Mouse (Mus musculus): Measurements from ENCODE around the gene Lexm. TPM values are rescaled to one million over a fixed set of nuclear protein-coding genes. Genes with fewer than 3 reads are reported as not detected.

The Lexm gene
- polyA plus RNA-seq, 1 experiment from 2014 or later = 0.48 TPM

DNA sequence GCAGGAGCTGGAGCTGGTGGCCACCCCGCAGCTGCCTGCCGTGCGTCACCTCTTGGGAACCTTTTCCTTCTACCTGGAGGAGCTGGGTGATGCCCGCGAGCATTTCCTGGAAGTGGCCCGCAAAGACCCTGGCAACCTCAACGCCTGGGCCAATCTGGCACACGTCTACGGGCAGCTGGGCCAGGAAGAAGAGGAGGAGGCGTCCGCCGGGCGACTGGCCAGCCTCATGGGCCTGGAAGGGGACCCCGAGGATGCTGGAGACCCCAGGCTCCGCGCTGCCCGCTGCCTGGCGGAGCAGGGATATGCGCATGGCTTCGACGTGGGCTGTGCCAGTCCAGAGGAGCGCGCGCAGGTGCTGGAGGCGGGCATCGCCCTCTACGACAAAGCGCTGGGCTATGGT lies 5.7 kb upstream of the Lexm start:
- H3K27me3 ChIP-seq (ENCODE audit: control insufficient read depth, insufficient read depth, low read length) = peaks cover 26% of the 10 kb centered on the region

GRCm38 (mm10) chr4:106622030-106622493 lies 5.0 kb upstream of the Lexm start, which contains the start of gene Ttc22:
Gene Ttc22 (plus strand): TSS chr4:106622432.
- 23% methylated on average over 16 of the region's 16 CpGs for WGBS
- ATAC-seq (replicated peaks; ENCODE audit: insufficient number of reproducible peaks, low FRiP score, low TSS enrichment, low read depth) = no peak
- no peak within 1 kb of the TSS for H3K4me2 ChIP-seq (ENCODE audit: low read depth, low read length)
- peaks cover 26% of the 10 kb centered on the region for H3K27me3 ChIP-seq (ENCODE audit: control insufficient read depth, insufficient read depth, low read length)
- H3K27ac ChIP-seq (replicated peaks; ENCODE audit: low read depth, low read length) = no peak within 1 kb of the TSS
- no peak within 1 kb of the TSS for H3K4me3 ChIP-seq (ENCODE audit: low read depth, low read length)
- H3K4me1 ChIP-seq (ENCODE audit: control insufficient read depth, insufficient read depth, low read length) = no peaks in the 10 kb centered on the region; the same call in 1 of the 2 replicates
- DNase-seq (ENCODE audit: low spot score) = no peak
- no peak within 1 kb of the TSS for H3K9ac ChIP-seq (replicated peaks; ENCODE audit: low read length)
- H3K9me3 ChIP-seq (replicated peaks; ENCODE audit: control insufficient read depth, low read length) = no peaks in the 10 kb centered on the region
- H3K36me3 ChIP-seq (replicated peaks; ENCODE audit: control insufficient read depth, insufficient read depth, low read depth, low read length) = no peaks in the 10 kb centered on the region

More for the DNA sequence above, 5.7 kb upstream of the Lexm start:
- WGBS = 29% methylated on average over 26 of the region's 28 CpGs
- Histone ChIP-seq H3K36me3 (replicated peaks; ENCODE audit: control insufficient read depth, insufficient read depth, low read depth, low read length) (no peaks in the 10 kb centered on the region), H3K4me1 (ENCODE audit: control insufficient read depth, insufficient read depth, low read length) (no peaks in the 10 kb centered on the region), H3K4me3 (ENCODE audit: low read depth, low read length) (no peak overlapping the region), H3K9me3 (replicated peaks; ENCODE audit: control insufficient read depth, low read length) (no peaks in the 10 kb centered on the region), H3K9ac (replicated peaks; ENCODE audit: low read length) (no peak overlapping the region), H3K4me2 (ENCODE audit: low read depth, low read length) (no peak overlapping the region), H3K27ac (replicated peaks; ENCODE audit: low read depth, low read length) (no peak overlapping the region)
- ATAC-seq (replicated peaks; ENCODE audit: insufficient number of reproducible peaks, low FRiP score, low TSS enrichment, low read depth) (no peak), DNase-seq (ENCODE audit: low spot score) (no peak)

- H3K4me3 ChIP-seq (ENCODE audit: low read depth, low read length) = no peak overlapping the region
- no peaks in the 10 kb centered on the region for H3K9me3 ChIP-seq (replicated peaks; ENCODE audit: control insufficient read depth, low read length)
- H3K4me1 ChIP-seq (ENCODE audit: control insufficient read depth, insufficient read depth, low read length) = no peaks in the 10 kb centered on the region; the same call in 1 of the 2 replicates
- no peak for DNase-seq (ENCODE audit: low spot score)
- H3K36me3 ChIP-seq (replicated peaks; ENCODE audit: control insufficient read depth, insufficient read depth, low read depth, low read length) = no peaks in the 10 kb centered on the region
- ATAC-seq (replicated peaks; ENCODE audit: insufficient number of reproducible peaks, low FRiP score, low TSS enrichment, low read depth) = no peak
- H3K27me3 ChIP-seq (ENCODE audit: control insufficient read depth, insufficient read depth, low read length) = peaks cover 26% of the 10 kb centered on the region
- no peak overlapping the region for H3K4me2 ChIP-seq (ENCODE audit: low read depth, low read length)
- WGBS = 68% methylated on average over 3 of the region's 3 CpGs
- H3K27ac ChIP-seq (replicated peaks; ENCODE audit: low read depth, low read length) = no peak overlapping the region
- H3K9ac ChIP-seq (replicated peaks; ENCODE audit: low read length) = no peak overlapping the region
These were observed 4.4 kb upstream of the Lexm start for GRCm38 (mm10) chr4:106621428-106621827.

DNA sequence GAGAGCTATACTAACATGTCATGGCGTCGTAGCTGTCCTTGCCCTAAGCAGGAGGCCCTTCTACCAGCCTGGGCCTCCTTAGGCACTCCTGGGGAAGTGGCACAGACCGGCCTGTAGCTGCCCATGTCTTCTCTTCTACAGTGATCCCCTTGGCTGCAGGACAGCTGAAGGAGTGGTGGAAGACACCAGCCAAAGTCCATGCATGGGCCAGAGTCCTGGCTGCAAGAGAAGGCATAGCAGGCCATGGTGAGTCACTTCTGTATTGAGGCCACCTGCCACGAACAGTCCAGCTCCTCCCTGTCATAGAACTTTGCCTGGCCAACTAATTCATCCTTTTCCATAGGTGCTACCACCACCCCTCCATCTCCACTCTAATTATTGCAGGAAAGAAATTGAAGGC lies 1.9 kb upstream of the Lexm start:
- Histone ChIP-seq H3K9ac (replicated peaks; ENCODE audit: low read length) (no peak overlapping the region), H3K36me3 (replicated peaks; ENCODE audit: control insufficient read depth, insufficient read depth, low read depth, low read length) (no peaks in the 10 kb centered on the region), H3K4me3 (ENCODE audit: low read depth, low read length) (no peak overlapping the region), H3K4me1 (ENCODE audit: control insufficient read depth, insufficient read depth, low read length) (no peaks in the 10 kb centered on the region; the same call in 1 of the 2 replicates), H3K4me2 (ENCODE audit: low read depth, low read length) (no peak overlapping the region), H3K27me3 (ENCODE audit: control insufficient read depth, insufficient read depth, low read length) (peaks cover 18% of the 10 kb centered on the region), H3K27ac (replicated peaks; ENCODE audit: low read depth, low read length) (no peak overlapping the region), H3K9me3 (replicated peaks; ENCODE audit: control insufficient read depth, low read length) (no peaks in the 10 kb centered on the region)
- ATAC-seq (replicated peaks; ENCODE audit: insufficient number of reproducible peaks, low FRiP score, low TSS enrichment, low read depth) = no peak
- WGBS = 85% methylated on average over 4 of the region's 4 CpGs
- DNase-seq (ENCODE audit: low spot score) = no peak

DNA sequence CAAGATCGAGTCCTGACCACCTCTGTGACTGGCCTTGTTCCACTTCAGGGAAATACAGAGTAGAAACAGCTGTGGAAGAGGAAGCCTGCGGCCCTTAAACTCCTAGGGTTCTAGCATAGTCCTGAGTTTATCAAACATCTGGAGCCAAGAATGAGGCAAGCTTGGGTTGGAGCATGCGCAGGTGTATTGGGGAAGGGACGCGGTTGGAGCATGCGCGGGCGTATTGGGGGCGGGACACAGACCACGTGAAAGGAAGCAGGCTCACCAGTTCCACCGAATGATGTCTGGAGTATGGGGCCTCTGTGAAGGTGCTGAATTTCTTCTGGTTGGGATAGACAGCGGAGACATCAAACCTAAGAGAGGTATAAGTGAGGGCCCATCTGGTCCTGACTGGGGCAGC lies 1.4 kb downstream of the Lexm start:
- H3K36me3 ChIP-seq (replicated peaks; ENCODE audit: control insufficient read depth, insufficient read depth, low read depth, low read length) = no peaks in the 10 kb centered on the region
- DNase-seq (ENCODE audit: low spot score) (no peak), ATAC-seq (replicated peaks; ENCODE audit: insufficient number of reproducible peaks, low FRiP score, low TSS enrichment, low read depth) (no peak)
- no peaks in the 10 kb centered on the region; the same call in 1 of the 2 replicates for H3K4me1 ChIP-seq (ENCODE audit: control insufficient read depth, insufficient read depth, low read length)
- H3K4me2 ChIP-seq (ENCODE audit: low read depth, low read length) = no peak overlapping the region
- WGBS = 74% methylated on average over 12 of the region's 12 CpGs
- no peak overlapping the region for H3K27ac ChIP-seq (replicated peaks; ENCODE audit: low read depth, low read length)
- H3K27me3 ChIP-seq (ENCODE audit: control insufficient read depth, insufficient read depth, low read length) = no peaks in the 10 kb centered on the region
- no peaks in the 10 kb centered on the region for H3K9me3 ChIP-seq (replicated peaks; ENCODE audit: control insufficient read depth, low read length)
- H3K4me3 ChIP-seq (ENCODE audit: low read depth, low read length) = no peak overlapping the region
- H3K9ac ChIP-seq (replicated peaks; ENCODE audit: low read length) = no peak overlapping the region

DNA sequence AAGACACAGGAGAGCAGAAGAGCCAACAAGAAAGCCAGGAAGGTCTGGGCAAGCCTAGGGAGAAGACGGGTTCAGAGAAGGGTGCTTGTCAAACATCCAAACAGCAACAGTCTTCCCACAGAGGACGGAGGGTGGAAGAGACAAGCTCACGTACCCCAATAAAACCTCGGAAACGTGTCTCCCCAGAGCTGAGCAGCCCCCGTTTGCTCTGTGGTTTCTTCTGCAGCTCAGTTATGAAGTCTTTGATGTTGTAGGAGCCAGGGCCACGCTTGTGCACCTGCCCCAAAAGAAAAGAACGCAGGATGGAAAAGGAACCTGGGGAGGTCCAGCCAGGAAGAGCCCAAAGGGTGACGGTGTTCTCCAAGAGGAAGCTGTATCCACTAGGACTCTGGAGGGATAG lies 2.2 kb downstream of the Lexm start:
- H3K27ac ChIP-seq (replicated peaks; ENCODE audit: low read depth, low read length) = no peak overlapping the region
- H3K4me1 ChIP-seq (ENCODE audit: control insufficient read depth, insufficient read depth, low read length) = no peaks in the 10 kb centered on the region; the same call in 1 of the 2 replicates
- DNase-seq (ENCODE audit: low spot score) (no peak), ATAC-seq (replicated peaks; ENCODE audit: insufficient number of reproducible peaks, low FRiP score, low TSS enrichment, low read depth) (no peak)
- H3K9ac ChIP-seq (replicated peaks; ENCODE audit: low read length) = no peak overlapping the region
- no peak overlapping the region for H3K4me2 ChIP-seq (ENCODE audit: low read depth, low read length)
- H3K36me3 ChIP-seq (replicated peaks; ENCODE audit: control insufficient read depth, insufficient read depth, low read depth, low read length) = no peaks in the 10 kb centered on the region
- H3K27me3 ChIP-seq (ENCODE audit: control insufficient read depth, insufficient read depth, low read length) = no peaks in the 10 kb centered on the region
- no peaks in the 10 kb centered on the region for H3K9me3 ChIP-seq (replicated peaks; ENCODE audit: control insufficient read depth, low read length)
- 82% methylated on average over 9 of the region's 9 CpGs for WGBS
- H3K4me3 ChIP-seq (ENCODE audit: low read depth, low read length) = no peak overlapping the region

- ATAC-seq (replicated peaks; ENCODE audit: insufficient number of reproducible peaks, low FRiP score, low TSS enrichment, low read depth) = peak; percentile 68; the same call in 1 of the 2 replicates
- Histone ChIP-seq H3K4me1 (ENCODE audit: control insufficient read depth, insufficient read depth, low read length) (no peaks in the 10 kb centered on the region; the same call in 1 of the 2 replicates), H3K27ac (replicated peaks; ENCODE audit: low read depth, low read length) (no peak overlapping the region), H3K4me3 (ENCODE audit: low read depth, low read length) (no peak overlapping the region), H3K9me3 (replicated peaks; ENCODE audit: control insufficient read depth, low read length) (no peaks in the 10 kb centered on the region), H3K4me2 (ENCODE audit: low read depth, low read length) (no peak overlapping the region), H3K27me3 (ENCODE audit: control insufficient read depth, insufficient read depth, low read length) (no peaks in the 10 kb centered on the region), H3K9ac (replicated peaks; ENCODE audit: low read length) (no peak overlapping the region), H3K36me3 (replicated peaks; ENCODE audit: control insufficient read depth, insufficient read depth, low read depth, low read length) (no peaks in the 10 kb centered on the region)
- DNase-seq (ENCODE audit: low spot score) = peak; percentile 83
- WGBS = 39% methylated on average over 7 of the region's 7 CpGs
These were observed 2.8 kb downstream of the Lexm start for GRCm38 (mm10) chr4:106614180-106614797.

DNA sequence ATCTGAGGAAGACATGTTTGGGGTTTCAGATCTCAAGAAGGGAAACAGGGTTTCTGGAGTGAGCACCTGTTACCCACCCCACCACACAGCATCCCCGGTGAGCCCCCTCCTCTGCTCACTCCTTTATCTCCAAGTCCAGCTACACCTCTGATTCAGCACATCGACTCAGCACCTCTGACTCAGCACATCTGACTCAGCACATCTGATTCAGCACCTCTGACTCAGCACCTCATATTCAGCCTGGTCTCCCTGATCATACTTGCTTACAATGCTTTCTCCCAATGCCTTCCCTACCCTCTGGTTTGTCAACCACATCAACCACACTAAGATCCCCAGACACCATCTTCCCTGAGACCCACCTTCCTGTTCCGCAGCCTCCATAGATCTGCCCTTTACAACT lies 3.5 kb downstream of the Lexm start:
- H3K4me3 ChIP-seq (ENCODE audit: low read depth, low read length) = no peak overlapping the region
- H3K9me3 ChIP-seq (replicated peaks; ENCODE audit: control insufficient read depth, low read length) = no peaks in the 10 kb centered on the region
- no peak overlapping the region for H3K4me2 ChIP-seq (ENCODE audit: low read depth, low read length)
- ATAC-seq (replicated peaks; ENCODE audit: insufficient number of reproducible peaks, low FRiP score, low TSS enrichment, low read depth) (no peak), DNase-seq (ENCODE audit: low spot score) (no peak)
- H3K4me1 ChIP-seq (ENCODE audit: control insufficient read depth, insufficient read depth, low read length) = no peaks in the 10 kb centered on the region; the same call in 1 of the 2 replicates
- H3K27me3 ChIP-seq (ENCODE audit: control insufficient read depth, insufficient read depth, low read length) = no peaks in the 10 kb centered on the region
- H3K36me3 ChIP-seq (replicated peaks; ENCODE audit: control insufficient read depth, insufficient read depth, low read depth, low read length) = no peaks in the 10 kb centered on the region
- no peak overlapping the region for H3K9ac ChIP-seq (replicated peaks; ENCODE audit: low read length)
- 79% methylated on average over 3 of the region's 3 CpGs for WGBS
- H3K27ac ChIP-seq (replicated peaks; ENCODE audit: low read depth, low read length) = no peak overlapping the region

Data from embryonic facial prominence, embryonic 11.5 days (tissue).